14 mouse cellular contexts compared by ENCODE assay signal in genomic region chr15:102797020-102797618, GRCm38 (mm10).
DNase-seq lines count a peak whose midpoint lies in the region; ATAC-seq and TF ChIP-seq lines count a peak whose summit lies in the region.
"Had no signal": no experiment of that assay in that cellular context is flagged by ENCODE, and none has a peak within 500 bp of the region (broad histone marks: within the 10 kb centered on the region; RNA-seq: fewer than 3 reads in every experiment).

No protein-coding gene starts in this region.

- no peak overlapping the region for H3K4me2 ChIP-seq in forebrain, embryonic 12.5 days
- no peak overlapping the region for H3K4me2 ChIP-seq in forebrain, embryonic 11.5 days (ENCODE audit: low read depth, low read length, severe bottlenecking)
- peak overlapping the region; percentile 9; the same call in 1 of the 2 replicates for H3K4me2 ChIP-seq in midbrain, embryonic 13.5 days (replicated peaks)
- peak overlapping the region; percentile 32 for H3K4me2 ChIP-seq in midbrain, postnatal 0 days (ENCODE audit: low read depth, low read length, poor library complexity, severe bottlenecking)
- H3K4me2 ChIP-seq in liver, postnatal 0 days (ENCODE audit: low read depth, low read length): no peak overlapping the region
- H3K4me2 ChIP-seq: liver, embryonic 12.5 days; neural tube, embryonic 12.5 days had no signal

- ATAC-seq in forebrain, embryonic 12.5 days (ENCODE audit: low FRiP score): no peak
- no peak for ATAC-seq in forebrain, embryonic 11.5 days (replicated peaks; ENCODE audit: low FRiP score)
- ATAC-seq in midbrain, embryonic 13.5 days: peak; percentile 74
- peak; percentile 84; the same call in 1 of the 2 replicates for ATAC-seq in midbrain, postnatal 0 days (ENCODE audit: low FRiP score)
- ATAC-seq in liver, postnatal 0 days: no peak
- no peak for ATAC-seq in megakaryocyte, adult 5-6 weeks (ENCODE audit: poor library complexity, severe bottlenecking)
- ATAC-seq: liver, embryonic 12.5 days had no signal

- no peaks in the 10 kb centered on the region for H3K36me3 ChIP-seq in forebrain, embryonic 12.5 days (replicated peaks)
- no peaks in the 10 kb centered on the region for H3K36me3 ChIP-seq in forebrain, embryonic 11.5 days (ENCODE audit: control insufficient read depth, insufficient read depth, low read length)
- H3K36me3 ChIP-seq in midbrain, embryonic 13.5 days: no peaks in the 10 kb centered on the region
- H3K36me3 ChIP-seq in midbrain, embryonic 10.5 days: no peaks in the 10 kb centered on the region
- no peaks in the 10 kb centered on the region for H3K36me3 ChIP-seq in midbrain, postnatal 0 days (ENCODE audit: insufficient read depth, low read length)
- no peaks in the 10 kb centered on the region for H3K36me3 ChIP-seq in liver, postnatal 0 days (replicated peaks; ENCODE audit: insufficient read depth, low read length)
- H3K36me3 ChIP-seq: liver, embryonic 12.5 days; neural tube, embryonic 12.5 days had no signal

- no peak for DNase-seq in forebrain, embryonic 11.5 days (ENCODE audit: low spot score)
- no peak for DNase-seq in midbrain, embryonic 10.5 days (ENCODE audit: low spot score)
- peak; percentile 86 for DNase-seq in midbrain, postnatal 0 days (ENCODE audit: low spot score)
- DNase-seq in liver, postnatal 0 days: no peak
- DNase-seq in ovary, postnatal 36 days (ENCODE audit: low spot score): no peak
- DNase-seq: adrenal gland, postnatal 25 days; cerebellum, adult 2 months; heart, adult 11 months; heart, postnatal 10 days had no signal

- H3K27ac ChIP-seq in forebrain, embryonic 12.5 days: 0 out of 2 replicates have a peak overlapping the region, but pooled peaks have one; percentile 14
- no peak overlapping the region for H3K27ac ChIP-seq in forebrain, embryonic 11.5 days (ENCODE audit: low read depth, low read length)
- peak overlapping the region; percentile 80 for H3K27ac ChIP-seq in midbrain, embryonic 13.5 days
- H3K27ac ChIP-seq in midbrain, embryonic 10.5 days (replicated peaks): no peak overlapping the region
- peak overlapping the region; percentile 85 for H3K27ac ChIP-seq in midbrain, postnatal 0 days (ENCODE audit: low read depth, low read length)
- no peak overlapping the region for H3K27ac ChIP-seq in liver, postnatal 0 days (ENCODE audit: low read depth)
- H3K27ac ChIP-seq: liver, embryonic 12.5 days; neural tube, embryonic 12.5 days had no signal

- 62% methylated on average over 5 of the region's 5 CpGs for WGBS in forebrain, embryonic 12.5 days
- 71% methylated on average over 5 of the region's 5 CpGs for WGBS in forebrain, embryonic 11.5 days
- WGBS in midbrain, embryonic 13.5 days: 46% methylated on average over 5 of the region's 5 CpGs
- WGBS in midbrain, embryonic 10.5 days: 68% methylated on average over 5 of the region's 5 CpGs
- WGBS in midbrain, postnatal 0 days: 24% methylated on average over 5 of the region's 5 CpGs
- WGBS in liver, postnatal 0 days (ENCODE audit: insufficient replicate concordance): 69% methylated on average over 5 of the region's 5 CpGs

- H3K4me1 ChIP-seq in forebrain, embryonic 12.5 days: peaks cover 10% of the 10 kb centered on the region
- H3K4me1 ChIP-seq in forebrain, embryonic 11.5 days (replicated peaks; ENCODE audit: control insufficient read depth, insufficient read depth, low read length): no peaks in the 10 kb centered on the region
- peaks cover 23% of the 10 kb centered on the region for H3K4me1 ChIP-seq in midbrain, embryonic 13.5 days (replicated peaks)
- H3K4me1 ChIP-seq in midbrain, embryonic 10.5 days: peaks cover 7% of the 10 kb centered on the region
- H3K4me1 ChIP-seq in midbrain, postnatal 0 days (ENCODE audit: insufficient read depth, low read length): peaks cover 12% of the 10 kb centered on the region; the same call in 1 of the 2 replicates
- no peaks in the 10 kb centered on the region for H3K4me1 ChIP-seq in liver, postnatal 0 days (ENCODE audit: insufficient read depth)
- H3K4me1 ChIP-seq: liver, embryonic 12.5 days; neural tube, embryonic 12.5 days had no signal

- no peak overlapping the region for H3K9ac ChIP-seq in forebrain, embryonic 12.5 days
- H3K9ac ChIP-seq in forebrain, embryonic 11.5 days (ENCODE audit: low read length): no peak overlapping the region
- H3K9ac ChIP-seq in midbrain, embryonic 13.5 days (replicated peaks): no peak overlapping the region
- peak overlapping the region; percentile 13; the same call in 1 of the 2 replicates for H3K9ac ChIP-seq in midbrain, postnatal 0 days (replicated peaks; ENCODE audit: low read length, poor library complexity, severe bottlenecking)
- no peak overlapping the region for H3K9ac ChIP-seq in liver, postnatal 0 days (replicated peaks)
- H3K9ac ChIP-seq: liver, embryonic 12.5 days; neural tube, embryonic 12.5 days had no signal

- H3K4me3 ChIP-seq in forebrain, embryonic 12.5 days (replicated peaks): no peak overlapping the region
- H3K4me3 ChIP-seq in forebrain, embryonic 11.5 days (ENCODE audit: low read depth, low read length): no peak overlapping the region
- no peak overlapping the region for H3K4me3 ChIP-seq in midbrain, embryonic 13.5 days (replicated peaks)
- H3K4me3 ChIP-seq in midbrain, embryonic 10.5 days: no peak overlapping the region
- no peak overlapping the region for H3K4me3 ChIP-seq in midbrain, postnatal 0 days (ENCODE audit: low read depth, low read length)
- no peak overlapping the region for H3K4me3 ChIP-seq in liver, postnatal 0 days (ENCODE audit: low read depth, low read length)
- H3K4me3 ChIP-seq: liver, embryonic 12.5 days; neural tube, embryonic 12.5 days had no signal

- TF ChIP-seq CTCF in midbrain, postnatal 0 days (IDR thresholded peaks at IDR 0.05): no peak
- TF ChIP-seq CTCF in liver, postnatal 0 days (IDR thresholded peaks at IDR 0.05; ENCODE audit: low read depth): no peak

- TF ChIP-seq EP300 in liver, postnatal 0 days (IDR thresholded peaks at IDR 0.05; ENCODE audit: low read depth): no peak

- H3K27me3 ChIP-seq in forebrain, embryonic 12.5 days: no peaks in the 10 kb centered on the region
- H3K27me3 ChIP-seq in forebrain, embryonic 11.5 days (ENCODE audit: control insufficient read depth, insufficient read depth, low read length): no peaks in the 10 kb centered on the region
- H3K27me3 ChIP-seq in midbrain, embryonic 13.5 days: no peaks in the 10 kb centered on the region
- H3K27me3 ChIP-seq in midbrain, embryonic 10.5 days (ENCODE audit: low read depth, poor library complexity, severe bottlenecking): peaks cover 5% of the 10 kb centered on the region; the same call in 1 of the 2 replicates
- no peaks in the 10 kb centered on the region for H3K27me3 ChIP-seq in midbrain, postnatal 0 days (ENCODE audit: insufficient read depth, low read length)
- no peaks in the 10 kb centered on the region for H3K27me3 ChIP-seq in liver, postnatal 0 days (ENCODE audit: insufficient read depth, low read length)

- no peaks in the 10 kb centered on the region for H3K9me3 ChIP-seq in forebrain, embryonic 12.5 days
- no peaks in the 10 kb centered on the region for H3K9me3 ChIP-seq in forebrain, embryonic 11.5 days (ENCODE audit: control insufficient read depth, low read length)
- H3K9me3 ChIP-seq in midbrain, embryonic 13.5 days: no peaks in the 10 kb centered on the region
- H3K9me3 ChIP-seq in midbrain, embryonic 10.5 days (replicated peaks): no peaks in the 10 kb centered on the region
- H3K9me3 ChIP-seq in midbrain, postnatal 0 days (ENCODE audit: low read length): no peaks in the 10 kb centered on the region
- no peaks in the 10 kb centered on the region for H3K9me3 ChIP-seq in liver, postnatal 0 days (ENCODE audit: low read length)
- H3K9me3 ChIP-seq: liver, embryonic 12.5 days; neural tube, embryonic 12.5 days had no signal

Comparison
In these comparisons a context has a peak if more than half of its experiments do, and no peak if none do; other contexts are left out.
1. H3K27ac ChIP-seq: peak in forebrain, embryonic 12.5 days (single experiment), midbrain, embryonic 13.5 days (single experiment) and midbrain, postnatal 0 days (single experiment); none in forebrain, embryonic 11.5 days (single experiment), midbrain, embryonic 10.5 days (single experiment) and liver, postnatal 0 days (single experiment).
2. ATAC-seq: peak in midbrain, embryonic 13.5 days (single experiment) and midbrain, postnatal 0 days (single experiment); none in forebrain, embryonic 12.5 days (single experiment), forebrain, embryonic 11.5 days (single experiment), liver, postnatal 0 days (single experiment) and megakaryocyte, adult 5-6 weeks (single experiment).
3. H3K4me2 ChIP-seq: peak in midbrain, embryonic 13.5 days (single experiment) and midbrain, postnatal 0 days (single experiment); none in forebrain, embryonic 12.5 days (single experiment), forebrain, embryonic 11.5 days (single experiment) and liver, postnatal 0 days (single experiment).